Mouse (Mus musculus) heart, postnatal 0 days (tissue): ENCODE data around the gene Sox12. TPM values are rescaled to one million over a fixed set of nuclear protein-coding genes. Genes with fewer than 3 reads are reported as not detected.
A peak's percentile ranks its signal among the peaks of the same experiment; 100 is the strongest.

ENCODE experiments used
- ATAC-seq: fragments of 200-750 bp; cut with Nextera tagmentation; 2 replicates; pipeline ENCODE4 v1.8.0; 2017; ENCODE audit warnings: low read depth, moderate number of reproducible peaks, moderate library complexity; ENCODE audit not compliant: insufficient read depth
- DNase-seq: peaks from one replicate; pipeline ENCODE4 v3.0.0-alpha.2; 2016; ENCODE audit warnings: low spot score
- H3K27ac ChIP-seq: fragments of 300-500 bp; sonication (generic); 2 replicates; pipeline ENCODE4 v1.5.1; 2014; ENCODE audit warnings: low read depth, mild to moderate bottlenecking
- H3K27me3 ChIP-seq: fragments of 300-500 bp; sonication (generic); 2 replicates; pipeline ENCODE4 v1.6.1; 2014; ENCODE audit warnings: low read length, mixed read lengths; ENCODE audit not compliant: control insufficient read depth, insufficient read depth
- H3K36me3 ChIP-seq: fragments of 300-500 bp; sonication (generic); replicated peaks from 2 replicates; pipeline ENCODE4 v1.6.1; 2014; ENCODE audit warnings: low read length, mixed read lengths; ENCODE audit not compliant: control insufficient read depth, insufficient read depth
- H3K4me1 ChIP-seq: fragments of 300-500 bp; sonication (generic); 2 replicates; pipeline ENCODE4 v1.6.1; 2014; ENCODE audit warnings: antibody characterized with exemption; ENCODE audit not compliant: control insufficient read depth, insufficient read depth
- H3K4me2 ChIP-seq: fragments of 300-500 bp; sonication (generic); 2 replicates; pipeline ENCODE4 v1.6.1; 2014; ENCODE audit warnings: low read depth, mild to moderate bottlenecking, low read length, moderate library complexity
- H3K4me3 ChIP-seq: fragments of 300-500 bp; sonication (generic); 2 replicates; pipeline ENCODE4 v1.5.1; 2014; ENCODE audit warnings: low read depth, low read length
- H3K9ac ChIP-seq: fragments of 300-500 bp; sonication (generic); replicated peaks from 2 replicates; pipeline ENCODE4 v1.6.1; 2014; ENCODE audit warnings: low read depth, low read length, mixed read lengths
- H3K9me3 ChIP-seq: fragments of 300-500 bp; sonication (generic); replicated peaks from 2 replicates; pipeline ENCODE4 v1.6.1; 2016; ENCODE audit warnings: low read length; ENCODE audit not compliant: control insufficient read depth
- CTCF ChIP-seq: IDR thresholded peaks from 2 replicates; pipeline ENCODE4 v1.5.1; 2016; ENCODE audit warnings: antibody characterized with exemption, control low read depth, low read depth
- EP300 ChIP-seq: IDR thresholded peaks from 2 replicates; pipeline ENCODE4 v1.6.1; 2016; ENCODE audit warnings: antibody characterized with exemption, low read depth
- WGBS: fragments of 180-500 bp; shearing (Covaris S2); extraction: QIAGEN DNeasy Blood & Tissue Kit; methylation state at CpG from one replicate; pipeline ENCODE4 v1.1.7; 2014; 5-methylcytosine and 5-hydroxymethylcytosine counted together
- polyA plus RNA-seq: library from polyadenylated mRNA; unstranded; fragments of >200 nt; fragmentation: Nextera tagmentation; extraction: Ambion mirVana; gene quantifications from 2 replicates; pipeline ENCODE4 v1.2.1, GENCODE M21; 2015
- total RNA-seq: library from RNA; depleted of rRNA; stranded (reverse); fragments of >200 nt; gene quantifications from 2 replicates; pipeline ENCODE4 v1.2.3, GENCODE M21; 2014; ENCODE audit warnings: low replicate concordance; rRNA removed

Sox12 gene
- total and polyA plus RNA-seq, 2 experiments from 2014 or later: 5.5 to 19.9 TPM

GRCm38 (mm10) chr2:152345393-152345792, 52.5 kb downstream of the Sox12 start:
- Histone ChIP-seq H3K4me1 (peaks cover 10% of the 10 kb centered on the region), H3K36me3 (no peaks in the 10 kb centered on the region), H3K9me3 (no peaks in the 10 kb centered on the region), H3K27me3 (no peaks in the 10 kb centered on the region), H3K4me2 (no peak overlapping the region), H3K27ac (no peak overlapping the region), H3K4me3 (no peak overlapping the region), H3K9ac (no peak overlapping the region)
- ATAC-seq (no peak), DNase-seq (no peak)
- TF ChIP-seq CTCF: no peak
- TF ChIP-seq EP300: no peak
- 73% methylated on average over 6 of the region's 6 CpGs for WGBS

- no peaks in the 10 kb centered on the region for H3K9me3 ChIP-seq
- no peak overlapping the region for H3K9ac ChIP-seq
- 69% methylated on average over 5 of the region's 5 CpGs for WGBS
- no peak for DNase-seq
- no peaks in the 10 kb centered on the region for H3K36me3 ChIP-seq
- no peaks in the 10 kb centered on the region for H3K27me3 ChIP-seq
- H3K4me1 ChIP-seq: peaks cover 5% of the 10 kb centered on the region
- ATAC-seq: no peak
- TF ChIP-seq CTCF (no peak), EP300 (no peak)
- H3K4me2 ChIP-seq: no peak overlapping the region
- H3K4me3 ChIP-seq: no peak overlapping the region
- H3K27ac ChIP-seq: no peak overlapping the region
Measured at GRCm38 (mm10) chr2:152344909-152345308, 53.0 kb downstream of the Sox12 start.

GRCm38 (mm10) chr2:152344361-152344760, 53.5 kb downstream of the Sox12 start:
- ATAC-seq: 0 out of 2 replicates have a peak, but pooled peaks have one; percentile 15
- Histone ChIP-seq H3K4me1 (no peaks in the 10 kb centered on the region), H3K9ac (peak overlapping the region; percentile 71), H3K4me3 (peak overlapping the region; percentile 68), H3K36me3 (no peaks in the 10 kb centered on the region), H3K4me2 (peak overlapping the region; percentile 98), H3K27ac (peak overlapping the region; percentile 57), H3K27me3 (no peaks in the 10 kb centered on the region), H3K9me3 (no peaks in the 10 kb centered on the region)
- TF ChIP-seq EP300 (no peak), CTCF (no peak)
- no peak for DNase-seq
- 10% methylated on average over 10 of the region's 10 CpGs for WGBS

Other genes with a start within 250 kb of the Sox12 start
- 89.5 TPM in 2 replicates for gene Csnk2a1, start 171.2 kb downstream of the Sox12 start, total RNA-seq
- 74.4 and 80.7 TPM in 2 replicates for gene Csnk2a1, start 171.2 kb downstream of the Sox12 start, polyA plus RNA-seq
- gene Tbc1d20, start 104.2 kb downstream of the Sox12 start, total RNA-seq: 60.9 and 65.8 TPM in 2 replicates
- 22.8 and 23.7 TPM in 2 replicates for gene Tbc1d20, start 104.2 kb downstream of the Sox12 start, polyA plus RNA-seq
- 104 and 112 TPM in 2 replicates for gene Rbck1, start 65.4 kb downstream of the Sox12 start, total RNA-seq
- 52.0 and 54.4 TPM in 2 replicates for gene Rbck1, start 65.4 kb downstream of the Sox12 start, polyA plus RNA-seq
- gene Trib3, start 54.0 kb downstream of the Sox12 start, total RNA-seq: 0.39 TPM in 1 of 2 replicates, not detected in the other
- 2.5 and 2.6 TPM in 2 replicates for gene Trib3, start 54.0 kb downstream of the Sox12 start, polyA plus RNA-seq
- not detected in 2 replicates for gene Nrsn2, start 21.4 kb downstream of the Sox12 start, total RNA-seq
- 0.12 and 0.33 TPM in 2 replicates for gene Nrsn2, start 21.4 kb downstream of the Sox12 start, polyA plus RNA-seq
- gene Zcchc3, start 17.0 kb upstream of the Sox12 start, total RNA-seq: 21.1 and 27.2 TPM in 2 replicates
- 18.3 and 20.6 TPM in 2 replicates for gene Zcchc3, start 17.0 kb upstream of the Sox12 start, polyA plus RNA-seq
- 0.15 and 1.7 TPM in 2 replicates for gene 6820408C15Rik, start 17.5 kb upstream of the Sox12 start, total RNA-seq
- gene 6820408C15Rik, start 17.5 kb upstream of the Sox12 start, polyA plus RNA-seq: 5.4 and 5.6 TPM in 2 replicates
- not detected in 2 replicates for gene Defb23, start 66.6 kb upstream of the Sox12 start, total RNA-seq
- gene Defb23, start 66.6 kb upstream of the Sox12 start, polyA plus RNA-seq: not detected in 2 replicates
- not detected in 2 replicates for gene Defb20, start 79.0 kb upstream of the Sox12 start, total RNA-seq
- gene Defb20, start 79.0 kb upstream of the Sox12 start, polyA plus RNA-seq: not detected in 2 replicates
- gene Defb22, start 92.1 kb upstream of the Sox12 start, total RNA-seq: not detected in 2 replicates
- gene Defb22, start 92.1 kb upstream of the Sox12 start, polyA plus RNA-seq: not detected in 2 replicates
- not detected in 2 replicates for gene Defb26, start 113.6 kb upstream of the Sox12 start, total RNA-seq
- not detected in 2 replicates for gene Defb26, start 113.6 kb upstream of the Sox12 start, polyA plus RNA-seq
- gene Defb28, start 120.2 kb upstream of the Sox12 start, total RNA-seq: not detected in 2 replicates
- not detected in 2 replicates for gene Defb28, start 120.2 kb upstream of the Sox12 start, polyA plus RNA-seq
- gene Defb29, start 142.0 kb upstream of the Sox12 start, total RNA-seq: not detected in 2 replicates
- not detected in 2 replicates for gene Defb29, start 142.0 kb upstream of the Sox12 start, polyA plus RNA-seq
- not detected in 2 replicates for gene Gm17416, start 171.3 kb upstream of the Sox12 start, total RNA-seq
- not detected in 2 replicates for gene Gm17416, start 171.3 kb upstream of the Sox12 start, polyA plus RNA-seq
- not detected in 2 replicates for gene Defb21, start 174.7 kb upstream of the Sox12 start, total RNA-seq
- gene Defb21, start 174.7 kb upstream of the Sox12 start, polyA plus RNA-seq: not detected in 2 replicates
- not detected in 2 replicates for gene Defb19, start 182.2 kb upstream of the Sox12 start, total RNA-seq
- gene Defb19, start 182.2 kb upstream of the Sox12 start, polyA plus RNA-seq: 2.2 and 2.6 TPM in 2 replicates
- gene Defb45, start 201.3 kb upstream of the Sox12 start, total RNA-seq: not detected in 2 replicates
- not detected in 2 replicates for gene Defb45, start 201.3 kb upstream of the Sox12 start, polyA plus RNA-seq
- gene Defb36, start 206.3 kb upstream of the Sox12 start, total RNA-seq: not detected in 2 replicates
- not detected in 2 replicates for gene Defb36, start 206.3 kb upstream of the Sox12 start, polyA plus RNA-seq
- not detected in 2 replicates for gene Defb25, start 225.0 kb upstream of the Sox12 start, total RNA-seq
- 0.53 and 0.54 TPM in 2 replicates for gene Defb25, start 225.0 kb upstream of the Sox12 start, polyA plus RNA-seq
- 4.8 and 12.5 TPM in 2 replicates for gene Rem1, start 228.9 kb upstream of the Sox12 start, total RNA-seq
- 10.2 TPM in 2 replicates for gene Rem1, start 228.9 kb upstream of the Sox12 start, polyA plus RNA-seq